14 mouse cellular contexts compared by ENCODE assay signal in genomic region chr17:6197491-6197890, GRCm38 (mm10).
"Had no signal": no experiment of that assay in that cellular context is flagged by ENCODE, and none has a peak within 500 bp of the region (broad histone marks: within the 10 kb centered on the region; RNA-seq: fewer than 3 reads in every experiment).

No protein-coding gene starts in this region.

- H3K9me3 ChIP-seq: hindbrain, embryonic 15.5 days; limb, embryonic 13.5 days; midbrain, embryonic 10.5 days; neural tube, embryonic 12.5 days had no signal

- H3K9ac ChIP-seq: hindbrain, embryonic 15.5 days; limb, embryonic 13.5 days; liver, embryonic 14.5 days; lung, embryonic 14.5 days; neural tube, embryonic 12.5 days had no signal

- H3K4me1 ChIP-seq: hindbrain, embryonic 15.5 days; limb, embryonic 13.5 days; midbrain, embryonic 10.5 days; neural tube, embryonic 12.5 days had no signal

- H3K27ac ChIP-seq: hindbrain, embryonic 15.5 days; kidney, postnatal 0 days; limb, embryonic 13.5 days; liver, embryonic 14.5 days; midbrain, embryonic 10.5 days; neural tube, embryonic 12.5 days; stomach, postnatal 0 days had no signal

- H3K27me3 ChIP-seq: hindbrain, embryonic 15.5 days; limb, embryonic 13.5 days; neural tube, embryonic 12.5 days had no signal

- DNase-seq: left cerebral cortex, postnatal 4 days; lung, embryonic 14.5 days; lung, postnatal 10 days; lung, postnatal 4 days; midbrain, embryonic 14.5 days; thymus, postnatal 4 days had no signal

- H3K4me3 ChIP-seq: hindbrain, embryonic 15.5 days; limb, embryonic 13.5 days; midbrain, embryonic 10.5 days; myocyte; neural tube, embryonic 12.5 days had no signal

- H3K4me2 ChIP-seq: hindbrain, embryonic 15.5 days; limb, embryonic 13.5 days; lung, embryonic 14.5 days; neural tube, embryonic 12.5 days had no signal
